Mouse (Mus musculus): ENCODE measurements around the gene Tspan12. TPM values are rescaled to one million over a fixed set of nuclear protein-coding genes. Genes with fewer than 3 reads are reported as not detected.
"Not testable (repeated sequence)": the region's sequence is repeated elsewhere in the genome, so short reads cannot be mapped to it uniquely, and the experiment has no call there.

Tspan12 gene
- polyA plus RNA-seq, 1 experiment from 2014 or later: 58.5 TPM

- peaks cover 27% of the 10 kb centered on the region for H3K36me3 ChIP-seq
- no peak overlapping the region for H3K27ac ChIP-seq
- 78% methylated on average over 5 of the region's 5 CpGs for WGBS
- no peaks in the 10 kb centered on the region for H3K27me3 ChIP-seq
- no peaks in the 10 kb centered on the region for H3K9me3 ChIP-seq (replicated peaks)
- no peak overlapping the region for H3K4me3 ChIP-seq (replicated peaks)
- no peaks in the 10 kb centered on the region for H3K4me1 ChIP-seq
- no peak for ATAC-seq (replicated peaks; ENCODE audit: low FRiP score)
- H3K4me2 ChIP-seq: no peak overlapping the region
- H3K9ac ChIP-seq: no peak overlapping the region
Observed at GRCm38 (mm10) chr6:21795410-21795809, 56.9 kb downstream of the Tspan12 start.

DNA sequence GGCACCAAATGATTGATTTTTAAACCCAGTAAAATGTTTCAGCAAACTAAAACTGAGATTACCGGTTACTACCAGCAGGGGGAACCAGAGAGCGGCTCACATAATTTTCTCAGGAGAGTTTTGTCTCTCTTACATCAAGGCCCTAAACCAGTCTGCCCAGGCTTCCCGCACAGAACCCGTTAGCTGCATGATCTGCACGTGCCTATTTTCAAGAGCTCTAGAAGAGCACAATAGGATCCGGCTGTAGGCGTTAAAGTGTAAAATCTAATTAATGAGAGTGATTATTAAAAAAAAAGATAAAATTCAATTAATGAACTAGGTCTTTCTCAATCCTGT lies 57.3 kb downstream of the Tspan12 start:
- H3K4me1 ChIP-seq: no peaks in the 10 kb centered on the region
- H3K4me2 ChIP-seq: no peak overlapping the region
- H3K9me3 ChIP-seq (replicated peaks): no peaks in the 10 kb centered on the region
- H3K9ac ChIP-seq: no peak overlapping the region
- 11% methylated on average over 7 of the region's 7 CpGs for WGBS
- H3K36me3 ChIP-seq: peaks cover 24% of the 10 kb centered on the region
- no peaks in the 10 kb centered on the region for H3K27me3 ChIP-seq
- peak; percentile 76; the same call in 1 of the 2 replicates for ATAC-seq (replicated peaks; ENCODE audit: low FRiP score)
- H3K4me3 ChIP-seq (replicated peaks): no peak overlapping the region
- no peak overlapping the region for H3K27ac ChIP-seq

GRCm38 (mm10) chr6:21794337-21795071 lies 57.8 kb downstream of the Tspan12 start:
- Histone ChIP-seq H3K36me3 (peaks cover 18% of the 10 kb centered on the region), H3K27me3 (no peaks in the 10 kb centered on the region), H3K4me2 (no peak overlapping the region), H3K9me3 (replicated peaks) (no peaks in the 10 kb centered on the region), H3K9ac (no peak overlapping the region), H3K4me1 (no peaks in the 10 kb centered on the region), H3K27ac (no peak overlapping the region), H3K4me3 (replicated peaks) (no peak overlapping the region)
- no peak for ATAC-seq (replicated peaks; ENCODE audit: low FRiP score)
- 86% methylated on average over 11 of the region's 11 CpGs for WGBS

DNA sequence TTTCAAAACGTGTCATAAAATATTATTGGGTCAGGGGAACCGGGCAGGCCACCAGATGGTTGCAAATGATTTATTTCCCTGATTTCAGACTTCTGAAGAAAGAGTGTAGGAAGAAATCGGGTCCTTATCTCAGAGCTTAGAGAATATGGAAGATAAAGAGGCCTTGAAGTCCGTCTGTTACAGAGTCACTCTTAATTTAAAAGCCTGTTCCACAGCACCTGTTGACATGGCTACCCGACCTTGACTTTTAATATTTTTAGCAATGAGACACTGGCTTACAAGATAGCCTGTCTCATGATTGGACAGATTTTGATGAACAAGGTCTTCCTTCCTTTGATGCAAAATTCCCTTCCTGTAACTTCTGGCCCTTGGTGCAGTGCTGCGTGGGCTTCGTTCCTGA lies 61.0 kb downstream of the Tspan12 start:
- no peak overlapping the region for H3K9ac ChIP-seq
- H3K27me3 ChIP-seq: no peaks in the 10 kb centered on the region
- H3K36me3 ChIP-seq: peaks cover 6% of the 10 kb centered on the region; the same call in 1 of the 2 replicates
- H3K4me1 ChIP-seq: 0 out of 2 replicates have a peak, but pooled peaks cover 3% of the 10 kb centered on the region
- no peak overlapping the region for H3K4me3 ChIP-seq (replicated peaks)
- no peaks in the 10 kb centered on the region for H3K9me3 ChIP-seq (replicated peaks)
- H3K27ac ChIP-seq: no peak overlapping the region
- H3K4me2 ChIP-seq: no peak overlapping the region
- ATAC-seq (replicated peaks; ENCODE audit: low FRiP score): no peak
- 68% methylated on average over 7 of the region's 7 CpGs for WGBS

- ATAC-seq (replicated peaks; ENCODE audit: low FRiP score): no peak
- 88% methylated on average over 4 of the region's 4 CpGs for WGBS
- no peaks in the 10 kb centered on the region for H3K9me3 ChIP-seq (replicated peaks)
- no peak overlapping the region for H3K27ac ChIP-seq
- no peak overlapping the region for H3K9ac ChIP-seq
- H3K4me2 ChIP-seq: no peak overlapping the region
- 0 out of 2 replicates have a peak, but pooled peaks cover 3% of the 10 kb centered on the region for H3K4me1 ChIP-seq
- no peaks in the 10 kb centered on the region for H3K27me3 ChIP-seq
- peaks cover 6% of the 10 kb centered on the region; the same call in 1 of the 2 replicates for H3K36me3 ChIP-seq
- H3K4me3 ChIP-seq (replicated peaks): no peak overlapping the region
Observed at GRCm38 (mm10) chr6:21790550-21791086, 61.7 kb downstream of the Tspan12 start.

- H3K27me3 ChIP-seq: no peaks in the 10 kb centered on the region
- no peak overlapping the region for H3K4me3 ChIP-seq (replicated peaks)
- ATAC-seq (replicated peaks; ENCODE audit: low FRiP score): no peak
- peaks cover 6% of the 10 kb centered on the region; the same call in 1 of the 2 replicates for H3K36me3 ChIP-seq
- 0 out of 2 replicates have a peak, but pooled peaks cover 3% of the 10 kb centered on the region for H3K4me1 ChIP-seq
- H3K4me2 ChIP-seq: no peak overlapping the region
- H3K9ac ChIP-seq: no peak overlapping the region
- H3K9me3 ChIP-seq (replicated peaks): no peaks in the 10 kb centered on the region
- H3K27ac ChIP-seq: no peak overlapping the region
- WGBS: 74% methylated on average over 2 of the region's 2 CpGs
Observed at GRCm38 (mm10) chr6:21790036-21790435, 62.3 kb downstream of the Tspan12 start.

- not testable (repeated sequence) for H3K4me1 ChIP-seq; H3K36me3 ChIP-seq; H3K4me3 ChIP-seq (replicated peaks); H3K27me3 ChIP-seq; H3K9me3 ChIP-seq (replicated peaks); ATAC-seq (replicated peaks; ENCODE audit: low FRiP score); H3K27ac ChIP-seq; H3K4me2 ChIP-seq; H3K9ac ChIP-seq
- WGBS: 70% methylated on average over 1 of the region's 1 CpGs
Observed at GRCm38 (mm10) chr6:21789582-21789981, 62.7 kb downstream of the Tspan12 start.

DNA sequence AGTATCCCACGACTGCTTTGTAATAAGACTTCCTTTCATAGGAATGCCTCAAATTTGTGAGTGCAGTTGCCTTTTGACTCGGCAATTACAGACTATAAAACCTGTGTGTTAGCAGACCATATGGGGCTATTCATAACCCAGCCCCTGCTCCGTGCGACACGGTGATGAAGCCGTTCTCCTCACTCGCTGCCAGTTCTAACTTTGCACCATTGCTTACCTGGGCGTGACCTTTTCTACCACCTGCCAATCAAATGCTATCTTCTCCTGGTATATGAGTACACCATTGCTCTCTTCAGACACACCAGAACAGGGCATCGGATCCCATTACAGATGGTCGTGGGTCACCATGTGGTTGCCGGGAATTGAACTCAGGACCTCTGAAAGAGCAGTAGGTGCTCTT lies 64.6 kb downstream of the Tspan12 start:
- no peaks in the 10 kb centered on the region for H3K9me3 ChIP-seq (replicated peaks)
- no peak overlapping the region for H3K27ac ChIP-seq
- H3K27me3 ChIP-seq: no peaks in the 10 kb centered on the region
- 0 out of 2 replicates have a peak, but pooled peaks cover 3% of the 10 kb centered on the region for H3K4me1 ChIP-seq
- ATAC-seq (replicated peaks; ENCODE audit: low FRiP score): no peak
- no peak overlapping the region for H3K4me3 ChIP-seq (replicated peaks)
- no peak overlapping the region for H3K4me2 ChIP-seq
- H3K9ac ChIP-seq: no peak overlapping the region
- no peaks in the 10 kb centered on the region; the same call in 1 of the 2 replicates for H3K36me3 ChIP-seq
- 73% methylated on average over 11 of the region's 11 CpGs for WGBS

- no peak overlapping the region for H3K4me3 ChIP-seq (replicated peaks)
- H3K4me2 ChIP-seq: no peak overlapping the region
- H3K9me3 ChIP-seq (replicated peaks): no peaks in the 10 kb centered on the region
- 0 out of 2 replicates have a peak, but pooled peaks cover 3% of the 10 kb centered on the region for H3K4me1 ChIP-seq
- H3K9ac ChIP-seq: no peak overlapping the region
- no peaks in the 10 kb centered on the region for H3K27me3 ChIP-seq
- no peak for ATAC-seq (replicated peaks; ENCODE audit: low FRiP score)
- H3K36me3 ChIP-seq: no peaks in the 10 kb centered on the region; the same call in 1 of the 2 replicates
- WGBS: 60% methylated on average over 6 of the region's 6 CpGs
- H3K27ac ChIP-seq: no peak overlapping the region
Observed at GRCm38 (mm10) chr6:21787274-21787673, 65.0 kb downstream of the Tspan12 start.

GRCm38 (mm10) chr6:21774213-21774916 lies 78.0 kb downstream of the Tspan12 start:
- ATAC-seq (replicated peaks; ENCODE audit: low FRiP score): no peak
- Histone ChIP-seq H3K27ac (no peak overlapping the region), H3K36me3 (peaks cover 3% of the 10 kb centered on the region; the same call in 1 of the 2 replicates), H3K4me2 (no peak overlapping the region), H3K9ac (no peak overlapping the region), H3K4me1 (no peaks in the 10 kb centered on the region), H3K27me3 (no peaks in the 10 kb centered on the region), H3K9me3 (replicated peaks) (no peaks in the 10 kb centered on the region), H3K4me3 (replicated peaks) (no peak overlapping the region)
- WGBS: 87% methylated on average over 7 of the region's 7 CpGs

- Histone ChIP-seq H3K9ac (no peak overlapping the region), H3K4me2 (no peak overlapping the region), H3K36me3 (peaks cover 3% of the 10 kb centered on the region; the same call in 1 of the 2 replicates), H3K27ac (no peak overlapping the region), H3K9me3 (replicated peaks) (no peaks in the 10 kb centered on the region), H3K4me1 (no peaks in the 10 kb centered on the region), H3K27me3 (no peaks in the 10 kb centered on the region), H3K4me3 (replicated peaks) (no peak overlapping the region)
- WGBS: 66% methylated on average over 1 of the region's 1 CpGs
- ATAC-seq (replicated peaks; ENCODE audit: low FRiP score): no peak
Observed at GRCm38 (mm10) chr6:21769447-21769809, 82.9 kb downstream of the Tspan12 start.

DNA sequence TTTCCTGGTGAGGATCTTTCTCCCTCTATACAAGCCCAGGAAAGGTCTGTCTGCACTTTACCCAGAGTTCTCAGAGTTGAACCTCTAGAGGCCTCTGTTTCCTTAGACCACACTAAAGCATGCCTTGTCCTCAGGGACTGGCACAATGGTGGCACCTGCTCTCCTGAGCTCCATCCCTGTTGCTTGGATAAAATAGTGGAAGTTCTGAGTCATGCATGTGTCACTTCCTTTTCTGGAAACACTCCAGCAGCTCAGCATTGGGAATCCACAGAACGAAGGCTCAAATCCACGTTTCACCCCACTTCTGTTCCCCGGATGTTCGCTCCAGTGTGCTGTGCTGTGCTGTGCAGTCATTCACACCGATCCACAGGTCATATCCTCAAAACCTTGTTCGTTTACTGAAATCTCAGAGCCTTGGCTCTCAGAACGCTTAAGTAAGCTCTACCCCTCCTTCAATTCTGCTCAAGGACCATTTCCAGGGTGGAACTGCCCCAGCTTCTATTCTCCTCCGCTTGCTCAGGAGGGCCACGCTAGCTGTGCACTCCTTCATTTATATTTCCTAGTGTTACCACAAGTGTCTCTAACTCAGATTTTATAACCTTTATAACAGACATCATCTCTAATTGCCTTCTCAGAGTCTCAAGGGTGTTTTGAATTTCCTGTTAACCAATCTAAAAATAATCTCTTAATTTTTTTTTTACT lies 83.4 kb downstream of the Tspan12 start:
- no peak overlapping the region for H3K4me2 ChIP-seq
- no peak overlapping the region for H3K9ac ChIP-seq
- H3K9me3 ChIP-seq (replicated peaks): no peaks in the 10 kb centered on the region
- ATAC-seq (replicated peaks; ENCODE audit: low FRiP score): no peak
- H3K27me3 ChIP-seq: no peaks in the 10 kb centered on the region
- peaks cover 3% of the 10 kb centered on the region; the same call in 1 of the 2 replicates for H3K36me3 ChIP-seq
- H3K27ac ChIP-seq: peak overlapping the region; percentile 62; the same call in 1 of the 2 replicates
- WGBS: 68% methylated on average over 9 of the region's 9 CpGs
- H3K4me1 ChIP-seq: no peaks in the 10 kb centered on the region
- H3K4me3 ChIP-seq (replicated peaks): no peak overlapping the region

All from kidney, embryonic 15.5 days (tissue).